Mouse (Mus musculus) limb, embryonic 14.5 days (tissue): ENCODE measurements around the gene Hist1h1c. TPM values are rescaled to one million over a fixed set of nuclear protein-coding genes. Genes with fewer than 3 reads are reported as not detected.
"Not testable (repeated sequence)": the region's sequence is repeated elsewhere in the genome, so short reads cannot be mapped to it uniquely, and the experiment has no call there.

ENCODE experiments used
- ATAC-seq: fragments of 200-750 bp; cut with Nextera tagmentation; 2 replicates; pipeline ENCODE4 v1.8.0; 2017; ENCODE audit warnings: low read depth, moderate number of reproducible peaks, moderate TSS enrichment; ENCODE audit not compliant: low FRiP score
- DNase-seq: peaks from one replicate; pipeline ENCODE4 v3.0.0-alpha.2; 2015; ENCODE audit warnings: low spot score
- H3K27ac ChIP-seq: fragments of 300-500 bp; sonication (generic); replicated peaks from 2 replicates; pipeline ENCODE4 v1.5.1; 2014; ENCODE audit warnings: low read depth, mild to moderate bottlenecking, low read length, moderate library complexity, mixed read lengths
- H3K27me3 ChIP-seq: fragments of 300-500 bp; sonication (generic); 2 replicates; pipeline ENCODE4 v1.6.1; 2014; ENCODE audit warnings: low read length, mixed read lengths; ENCODE audit not compliant: control insufficient read depth, insufficient read depth
- H3K36me3 ChIP-seq: fragments of 300-500 bp; sonication (generic); 2 replicates; pipeline ENCODE4 v1.6.1; 2014; ENCODE audit warnings: mild to moderate bottlenecking, low read length, moderate library complexity, mixed read lengths; ENCODE audit not compliant: control insufficient read depth, insufficient read depth
- H3K4me1 ChIP-seq: fragments of 300-500 bp; sonication (generic); 2 replicates; pipeline ENCODE4 v1.6.1; 2014; ENCODE audit warnings: antibody characterized with exemption, low read length, mixed read lengths; ENCODE audit not compliant: control insufficient read depth, insufficient read depth
- H3K4me2 ChIP-seq: fragments of 300-500 bp; sonication (generic); replicated peaks from 2 replicates; pipeline ENCODE4 v1.6.1; 2014; ENCODE audit warnings: low read depth, mild to moderate bottlenecking, low read length, moderate library complexity; ENCODE audit not compliant: severe bottlenecking
- H3K4me3 ChIP-seq: fragments of 300-500 bp; sonication (generic); replicated peaks from 2 replicates; pipeline ENCODE4 v1.5.1; 2014; ENCODE audit warnings: low read length
- H3K9ac ChIP-seq: fragments of 300-500 bp; sonication (generic); 2 replicates; pipeline ENCODE4 v1.6.1; 2014; ENCODE audit warnings: mild to moderate bottlenecking, low read depth, low read length, moderate library complexity; ENCODE audit not compliant: severe bottlenecking
- H3K9me3 ChIP-seq: fragments of 300-500 bp; sonication (generic); 2 replicates; pipeline ENCODE4 v1.6.1; 2016; ENCODE audit warnings: low read length; ENCODE audit not compliant: control insufficient read depth
- POLR2A ChIP-seq: fragments of 200-500 bp; IDR thresholded peaks from 2 replicates; pipeline ENCODE4 v1.8.0; 2012; ENCODE audit warnings: inconsistent platforms, mild to moderate bottlenecking, moderate library complexity, borderline replicate concordance; ENCODE audit not compliant: insufficient read depth, insufficient read length; ENCODE audit errors: extremely low read depth
- WGBS: fragments of 180-500 bp; shearing (Covaris S2); extraction: QIAGEN DNeasy Blood & Tissue Kit; methylation state at CpG from one replicate; pipeline ENCODE4 v1.1.7; 2014; 5-methylcytosine and 5-hydroxymethylcytosine counted together
- polyA plus RNA-seq, 2 experiments: library from polyadenylated mRNA; depleted of rRNA in 1 of 2; stranded (reverse) in 1 of 2; unstranded in 1 of 2; fragments of >200 nt; fragmentation: Nextera tagmentation in 1 of 2; extraction: Ambion mirVana in 1 of 2; gene quantifications; 2 replicates each; pipeline versions ENCODE4 v1.2.1 to v1.2.3; 2012 to 2014

Gene Hist1h1c
- polyA plus RNA-seq, 2 experiments = 23.7 to 24.7 TPM

- Histone ChIP-seq H3K27ac (no peak overlapping the region), H3K4me1 (0 out of 2 replicates have a peak, but pooled peaks cover 5% of the 10 kb centered on the region), H3K27me3 (no peaks in the 10 kb centered on the region), H3K36me3 (no peaks in the 10 kb centered on the region), H3K4me3 (no peak overlapping the region), H3K9ac (no peak overlapping the region), H3K9me3 (no peaks in the 10 kb centered on the region), H3K4me2 (no peak overlapping the region)
- no peak for DNase-seq
- TF ChIP-seq POLR2A = no peak
- no peak for ATAC-seq
- WGBS = 55% methylated on average over 11 of the region's 11 CpGs
Measured at GRCm38 (mm10) chr13:23717176-23717575, 21.4 kb upstream of the Hist1h1c start.

DNA sequence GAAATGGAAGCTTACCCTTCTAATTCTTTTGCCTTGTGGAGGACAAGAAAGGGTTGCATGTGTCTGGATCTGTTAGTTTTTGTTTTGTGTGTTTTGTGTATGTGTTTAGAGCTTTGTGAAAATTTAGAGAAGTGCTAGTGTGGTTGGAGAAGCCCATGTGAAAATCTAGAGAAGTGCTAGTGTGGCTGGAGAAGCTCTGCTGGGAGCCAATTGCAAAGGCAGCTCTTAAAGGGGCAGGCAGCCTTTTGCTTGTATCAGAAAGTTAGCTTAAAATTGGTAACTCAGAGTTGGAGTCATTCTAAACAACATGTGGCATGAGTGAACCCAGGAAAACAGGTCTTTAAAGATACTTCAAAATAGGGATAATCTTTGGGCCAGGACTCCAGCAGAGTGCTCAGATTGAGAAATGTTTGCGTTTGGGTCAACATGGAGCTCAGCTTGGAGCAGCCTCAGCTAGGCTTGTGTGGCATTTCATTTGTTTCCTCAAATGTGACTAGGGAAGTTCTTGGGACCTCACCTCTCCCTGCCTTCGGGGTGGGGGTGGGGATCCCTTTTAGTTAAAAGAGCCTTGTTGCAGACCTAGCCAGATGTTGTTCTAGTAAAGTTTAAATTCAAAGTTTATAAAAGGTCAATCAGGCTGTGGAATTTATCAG, 20.9 kb upstream of the Hist1h1c start:
- not testable (repeated sequence) for H3K9me3 ChIP-seq, H3K4me1 ChIP-seq, H3K4me2 ChIP-seq, H3K36me3 ChIP-seq, H3K27ac ChIP-seq, H3K4me3 ChIP-seq, DNase-seq, H3K9ac ChIP-seq, ATAC-seq, H3K27me3 ChIP-seq
- WGBS = 8% methylated on average over 2 of the region's 2 CpGs

DNA sequence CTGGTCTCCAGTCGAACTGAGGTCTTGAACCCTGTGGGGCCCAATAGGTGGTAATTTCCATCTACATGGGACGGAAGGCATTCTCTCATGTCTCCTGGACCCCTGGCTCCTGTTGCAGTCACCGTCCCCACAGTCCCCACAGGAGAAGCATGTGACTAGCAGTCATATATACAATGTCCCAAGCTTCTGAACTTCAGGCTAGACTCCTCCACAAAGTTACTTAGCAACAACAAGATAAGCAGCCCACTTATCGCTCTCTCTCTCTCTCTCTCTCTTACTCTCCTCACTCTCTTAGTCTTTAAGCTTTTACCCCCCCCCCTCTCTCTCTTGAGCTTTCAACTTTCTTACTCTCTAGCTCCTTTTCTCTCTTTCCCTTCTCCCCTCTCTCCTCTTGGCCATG, 14.4 kb upstream of the Hist1h1c start:
- TF ChIP-seq POLR2A = no peak
- WGBS = 87% methylated on average over 4 of the region's 4 CpGs
- DNase-seq = no peak

GRCm38 (mm10) chr13:23725213-23725612, 13.4 kb upstream of the Hist1h1c start:
- Histone ChIP-seq H3K36me3 (no peaks in the 10 kb centered on the region), H3K9me3 (no peaks in the 10 kb centered on the region), H3K4me2 (no peak overlapping the region), H3K9ac (no peak overlapping the region), H3K4me3 (no peak overlapping the region), H3K27me3 (no peaks in the 10 kb centered on the region), H3K27ac (no peak overlapping the region), H3K4me1 (no peaks in the 10 kb centered on the region)
- 33% methylated on average over 1 of the region's 1 CpGs for WGBS
- no peak for DNase-seq
- no peak for ATAC-seq
- no peak for TF ChIP-seq POLR2A

More for the DNA sequence above, 14.4 kb upstream of the Hist1h1c start:
- no peak overlapping the region for H3K4me3 ChIP-seq
- H3K27me3 ChIP-seq = no peaks in the 10 kb centered on the region
- H3K36me3 ChIP-seq = no peaks in the 10 kb centered on the region
- no peak for ATAC-seq
- H3K27ac ChIP-seq = no peak overlapping the region
- no peak overlapping the region for H3K9ac ChIP-seq
- no peak overlapping the region for H3K4me2 ChIP-seq
- H3K4me1 ChIP-seq = no peaks in the 10 kb centered on the region
- no peaks in the 10 kb centered on the region for H3K9me3 ChIP-seq

DNA sequence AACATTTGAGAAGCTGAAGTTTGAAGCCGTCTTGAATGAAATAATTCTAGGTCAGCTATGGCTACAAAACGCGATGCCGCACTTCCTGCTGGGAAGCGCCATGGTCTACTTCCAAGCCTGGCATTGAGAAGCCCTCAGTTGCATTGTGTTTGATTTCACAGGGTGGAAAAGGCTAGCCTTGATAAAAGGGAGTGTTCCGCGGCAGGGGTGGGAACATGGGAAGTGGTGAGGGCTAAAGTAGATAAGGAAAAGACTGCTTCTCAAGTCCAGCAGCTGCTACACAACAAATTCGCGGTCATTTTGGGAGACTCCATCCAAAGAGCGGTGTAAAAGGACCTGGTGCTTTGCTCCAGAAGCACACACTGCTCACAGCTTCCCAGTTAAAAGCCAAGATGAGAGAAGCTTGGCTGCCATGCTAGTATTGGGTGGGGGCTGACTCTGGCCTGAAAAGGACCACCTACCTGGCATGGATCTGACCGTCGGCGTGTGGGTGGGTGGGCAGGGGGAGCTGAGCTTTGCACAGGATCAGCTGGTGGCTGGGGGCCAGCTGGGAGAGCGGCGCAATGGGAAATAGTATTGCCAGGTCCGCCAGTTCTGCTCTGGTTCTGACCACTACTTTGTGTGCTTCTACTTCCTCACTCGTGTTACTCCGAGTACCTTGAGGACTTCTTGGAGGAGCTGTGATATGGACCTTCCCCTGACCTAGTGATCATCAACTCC, 10.0 kb upstream of the Hist1h1c start:
- Histone ChIP-seq H3K27ac (no peak overlapping the region), H3K27me3 (no peaks in the 10 kb centered on the region), H3K4me2 (no peak overlapping the region), H3K36me3 (no peaks in the 10 kb centered on the region), H3K9ac (no peak overlapping the region), H3K9me3 (no peaks in the 10 kb centered on the region), H3K4me1 (no peaks in the 10 kb centered on the region), H3K4me3 (no peak overlapping the region)
- ATAC-seq (no peak), DNase-seq (no peak)
- WGBS = 93% methylated on average over 18 of the region's 18 CpGs
- TF ChIP-seq POLR2A = no peak

DNA sequence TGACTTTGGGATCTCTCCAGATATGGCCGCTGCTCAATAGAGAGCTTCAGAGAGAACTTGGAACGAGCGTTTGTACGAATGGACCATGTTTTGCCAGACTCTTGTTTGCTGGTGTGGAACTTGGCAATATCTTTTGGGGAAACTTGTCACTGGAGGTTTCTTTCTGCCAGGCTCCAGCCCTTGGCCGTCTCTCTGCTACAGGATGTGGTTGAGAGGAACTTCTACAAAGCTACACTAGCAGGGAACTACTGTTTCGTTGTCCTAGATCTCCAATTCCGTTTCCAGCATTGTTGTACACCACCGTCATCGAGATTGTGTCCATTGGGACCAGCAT, 9.4 kb upstream of the Hist1h1c start:
- 96% methylated on average over 9 of the region's 9 CpGs for WGBS
- no peak for ATAC-seq
- DNase-seq = no peak

More for the DNA sequence above, 9.4 kb upstream of the Hist1h1c start:
- H3K9ac ChIP-seq = no peak overlapping the region
- H3K4me1 ChIP-seq = no peaks in the 10 kb centered on the region
- H3K4me2 ChIP-seq = no peak overlapping the region
- no peak overlapping the region for H3K4me3 ChIP-seq
- no peak overlapping the region for H3K27ac ChIP-seq
- no peaks in the 10 kb centered on the region for H3K9me3 ChIP-seq
- H3K27me3 ChIP-seq = no peaks in the 10 kb centered on the region
- H3K36me3 ChIP-seq = no peaks in the 10 kb centered on the region
- TF ChIP-seq POLR2A = no peak
